Mouse (Mus musculus): ENCODE measurements around the gene Tmem206.

The Tmem206 gene

DNA sequence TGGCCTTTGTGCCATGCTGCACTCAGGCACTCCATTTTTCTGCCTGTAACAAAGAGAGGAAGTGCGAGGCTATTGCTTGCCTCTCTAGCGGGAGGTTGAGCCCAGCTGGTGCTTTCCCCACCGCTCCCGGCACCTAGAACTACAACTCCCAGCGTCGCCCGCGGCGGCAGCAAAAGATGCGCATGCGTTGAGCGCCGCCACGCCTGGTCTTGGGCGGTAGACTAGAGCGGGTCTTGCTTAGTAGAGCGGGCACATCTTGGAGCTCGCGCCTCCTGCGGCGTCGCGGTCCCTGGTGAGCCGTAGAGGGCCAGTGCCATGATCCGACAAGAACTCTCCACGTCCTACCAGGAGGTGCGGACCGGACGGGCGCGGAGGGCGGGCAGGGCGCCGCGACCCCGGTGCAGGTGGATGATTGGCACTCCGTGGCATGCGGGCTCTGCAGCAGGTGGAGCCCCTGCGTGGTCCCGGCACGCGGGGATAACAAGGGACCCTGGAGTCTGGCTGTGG lies at the start of gene Tmem206:
Gene Tmem206 (plus strand): TSS at position 187 of the 507 bp plus-strand sequence.
- DNase-seq (ENCODE audit: low read depth, low spot score): peak; percentile 94

DNA sequence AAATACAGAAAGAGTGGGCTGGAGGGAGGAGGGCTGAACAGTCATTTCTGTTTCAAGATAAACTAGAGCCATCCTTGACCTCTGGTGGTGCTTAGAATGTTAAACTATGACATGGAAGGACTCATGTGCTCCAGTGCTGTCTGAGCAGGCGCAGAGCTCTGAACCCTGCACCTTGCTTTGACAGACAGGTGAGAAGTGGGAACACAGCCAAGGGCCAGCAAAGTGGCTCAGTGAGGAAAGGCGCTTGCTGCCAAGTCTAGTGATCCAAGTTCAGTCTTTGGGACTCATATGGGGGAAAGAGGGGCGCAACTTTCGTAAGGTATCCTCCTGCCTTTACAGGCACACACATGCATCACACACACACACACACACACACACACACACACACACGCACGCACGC lies 49.5 kb upstream of the Tmem206 start:
- no peak for DNase-seq (ENCODE audit: low read depth, low spot score)

DNA sequence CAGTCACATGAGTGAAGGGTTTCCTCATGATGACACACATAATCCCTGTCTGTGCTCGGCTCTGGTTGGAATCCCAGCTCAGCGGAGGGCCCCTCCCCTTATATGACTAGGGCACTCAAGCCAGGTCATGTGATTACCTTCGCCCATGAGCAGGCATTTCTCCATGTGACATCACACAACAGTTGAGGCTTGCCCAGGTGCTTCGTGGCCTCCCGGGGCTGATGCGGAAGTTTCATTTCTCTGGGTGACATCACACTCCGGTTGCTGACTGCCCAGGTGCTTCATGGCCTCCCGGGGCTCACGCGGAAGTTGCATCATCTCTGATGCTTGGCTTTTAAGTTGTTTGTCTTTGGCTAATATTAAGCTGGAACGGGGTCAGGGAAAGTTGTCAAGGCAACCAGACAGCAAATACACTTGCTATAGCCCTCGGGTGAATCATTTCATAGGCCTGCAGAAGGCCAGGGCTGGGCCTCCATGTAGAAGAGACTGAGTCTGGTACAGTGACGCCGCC lies 48.1 kb upstream of the Tmem206 start:
- DNase-seq (ENCODE audit: low read depth, low spot score): no peak

DNA sequence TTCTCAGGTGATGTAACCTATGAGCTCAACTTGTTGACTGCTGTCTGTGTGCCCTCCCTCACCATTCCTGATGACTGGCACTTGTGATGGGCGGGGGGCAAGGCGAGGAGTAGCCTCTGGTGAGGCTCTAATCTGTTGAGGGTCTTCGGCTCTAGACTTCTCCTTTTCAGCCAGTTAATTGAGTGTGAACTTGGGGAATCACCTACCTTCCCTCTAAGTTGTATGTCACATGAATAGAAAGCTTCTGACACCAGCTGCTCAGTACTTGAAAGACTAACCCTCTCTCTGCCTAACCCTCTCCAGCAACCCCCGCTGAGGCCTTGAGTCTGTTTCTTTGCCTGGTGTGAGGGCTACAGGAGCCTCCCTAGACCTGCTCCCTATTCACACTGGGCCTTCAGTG lies 47.4 kb upstream of the Tmem206 start:
- no peak for DNase-seq (ENCODE audit: low read depth, low spot score)

DNA sequence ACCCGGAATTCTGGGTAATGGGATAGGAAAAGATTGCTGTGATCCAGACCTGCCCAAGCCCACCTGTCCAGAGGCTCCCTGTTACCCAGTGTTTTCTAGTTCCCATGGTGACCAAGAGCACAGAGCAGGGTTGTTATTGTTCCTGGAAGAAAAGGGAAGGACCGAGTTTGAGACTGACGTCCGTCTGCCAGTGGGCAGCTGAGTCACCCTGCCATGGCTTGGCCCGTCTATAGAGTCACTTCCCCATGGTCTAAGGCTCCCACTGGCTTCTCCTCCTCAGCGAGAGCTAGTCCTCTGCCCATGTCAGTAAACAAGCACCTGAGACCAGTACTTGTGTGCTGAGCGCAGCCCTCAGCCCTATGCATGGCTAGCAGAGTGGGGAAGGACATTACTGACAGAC lies 44.5 kb upstream of the Tmem206 start:
- no peak for DNase-seq (ENCODE audit: low read depth, low spot score)

DNA sequence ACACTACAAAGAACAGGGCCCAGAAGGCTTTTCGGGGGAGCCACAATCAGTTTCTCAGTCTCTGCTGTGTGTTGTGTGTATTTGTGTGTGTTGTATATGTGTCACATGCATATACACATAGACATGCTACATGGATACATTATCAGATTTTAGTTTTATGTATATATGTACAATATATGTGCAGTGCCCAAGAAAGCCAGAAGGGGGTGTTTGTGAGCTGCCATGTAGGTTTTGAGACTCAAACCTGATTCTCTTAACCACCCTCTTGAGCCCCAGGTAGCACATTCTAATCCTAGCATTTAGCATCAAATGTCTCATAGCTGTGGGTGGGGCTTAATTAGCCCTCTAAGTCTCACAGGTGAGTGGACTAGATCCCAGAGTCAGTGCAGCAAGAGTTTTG lies 43.4 kb upstream of the Tmem206 start:
- DNase-seq (ENCODE audit: low read depth, low spot score): no peak

DNA sequence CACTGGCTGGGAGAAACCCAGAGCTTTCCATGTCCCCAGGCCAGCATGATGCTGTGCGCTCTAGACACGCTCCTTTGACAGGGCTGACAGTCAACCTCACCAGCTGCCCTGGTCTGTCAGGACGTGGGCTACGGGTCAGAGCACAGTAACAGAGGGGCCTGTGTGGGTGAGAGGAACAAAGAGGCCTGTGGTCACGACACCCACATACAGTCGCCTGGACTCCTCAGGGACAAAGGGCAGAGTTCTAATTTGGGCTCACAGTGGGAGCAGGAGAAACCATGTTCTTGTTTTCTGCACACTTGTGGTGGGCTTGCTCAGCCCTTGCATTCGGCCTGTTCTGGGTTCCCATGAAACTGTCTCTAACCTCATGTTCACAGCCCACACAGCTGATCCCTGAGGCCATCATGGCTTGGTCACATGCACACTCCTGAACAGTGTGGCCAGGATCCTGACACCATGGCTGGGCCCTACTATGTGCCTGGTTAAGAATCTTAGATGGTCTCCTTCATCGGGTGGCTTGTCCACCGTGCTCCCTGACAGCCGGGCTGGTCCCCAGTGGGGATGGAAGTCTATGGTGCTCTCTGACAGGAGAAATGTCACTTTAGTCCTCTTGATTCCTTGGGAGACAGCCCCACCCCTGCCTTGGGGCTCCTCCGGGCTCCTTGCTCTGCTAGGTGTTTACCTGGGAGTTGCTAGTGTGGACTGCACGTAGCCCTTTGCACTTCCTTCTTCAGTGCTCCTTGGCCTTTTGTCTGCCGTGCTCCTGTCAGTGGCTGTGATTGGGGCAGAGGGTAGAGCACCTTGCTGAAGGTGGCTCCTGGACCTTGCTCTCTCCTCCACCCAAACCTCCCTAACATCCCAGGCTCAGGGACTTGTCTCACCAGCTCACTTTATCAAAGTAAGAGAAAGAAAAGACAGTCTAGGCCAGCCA lies 42.3 kb upstream of the Tmem206 start:
- DNase-seq (ENCODE audit: low read depth, low spot score): no peak

DNA sequence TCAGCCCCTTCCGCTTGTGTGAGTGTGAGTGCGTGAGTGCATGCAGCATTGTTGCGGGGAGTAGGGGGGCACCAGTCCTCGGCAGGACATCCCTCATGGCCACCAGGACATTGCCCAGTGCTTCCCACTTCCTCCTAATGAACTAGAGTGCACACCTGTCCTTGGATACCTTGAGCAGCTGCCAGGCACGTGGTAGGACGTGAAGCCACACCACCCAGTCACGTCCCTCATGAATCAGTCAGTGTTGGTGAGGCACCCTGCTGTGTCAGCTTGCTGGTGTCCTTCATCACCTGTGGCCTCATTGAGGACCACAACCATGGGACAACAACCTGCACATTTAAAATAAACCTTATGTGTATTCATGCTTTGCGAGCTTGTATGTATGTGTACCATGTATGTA lies 41.2 kb upstream of the Tmem206 start:
- DNase-seq (ENCODE audit: low read depth, low spot score): no peak

DNA sequence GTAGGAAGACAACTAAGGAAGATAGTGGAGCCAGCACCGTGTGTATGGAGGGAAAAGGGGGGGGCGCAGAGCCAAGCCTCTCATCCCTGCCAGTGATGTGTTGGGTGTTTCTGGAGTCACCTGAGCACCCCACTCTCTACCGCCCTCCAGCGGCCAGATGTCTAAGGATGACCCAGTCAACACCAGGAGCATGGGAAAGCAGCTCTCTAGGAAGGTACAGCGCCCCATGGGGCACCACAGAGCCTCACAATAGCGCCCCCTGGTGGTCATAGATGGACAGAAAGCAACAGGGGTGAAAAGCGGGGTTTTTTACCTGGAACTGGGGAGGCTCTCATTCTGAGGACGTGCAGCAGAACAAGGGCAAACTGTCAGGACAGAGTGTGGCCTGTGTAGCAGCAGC lies 37.0 kb upstream of the Tmem206 start:
- DNase-seq (ENCODE audit: low read depth, low spot score): no peak

DNA sequence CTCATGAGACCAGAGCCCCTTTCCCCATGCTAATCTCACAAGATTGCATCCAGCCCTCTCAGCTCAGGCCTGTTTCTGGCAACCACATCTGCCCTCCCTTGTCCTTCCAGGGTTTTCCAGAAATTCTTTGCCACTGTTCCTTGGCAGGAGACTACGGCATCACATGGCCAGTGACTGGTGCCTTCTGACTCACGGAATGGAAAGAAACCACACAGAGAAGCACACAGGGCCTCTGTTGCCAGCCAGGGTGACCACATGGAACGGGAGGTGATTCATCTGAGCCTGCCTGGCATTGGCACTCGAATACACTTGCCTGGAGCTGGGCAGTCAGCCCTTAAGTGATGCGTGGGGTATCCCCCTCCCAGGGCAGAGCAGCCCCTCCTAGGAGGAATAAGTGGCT lies 33.4 kb upstream of the Tmem206 start:
- DNase-seq (ENCODE audit: low read depth, low spot score): no peak

DNA sequence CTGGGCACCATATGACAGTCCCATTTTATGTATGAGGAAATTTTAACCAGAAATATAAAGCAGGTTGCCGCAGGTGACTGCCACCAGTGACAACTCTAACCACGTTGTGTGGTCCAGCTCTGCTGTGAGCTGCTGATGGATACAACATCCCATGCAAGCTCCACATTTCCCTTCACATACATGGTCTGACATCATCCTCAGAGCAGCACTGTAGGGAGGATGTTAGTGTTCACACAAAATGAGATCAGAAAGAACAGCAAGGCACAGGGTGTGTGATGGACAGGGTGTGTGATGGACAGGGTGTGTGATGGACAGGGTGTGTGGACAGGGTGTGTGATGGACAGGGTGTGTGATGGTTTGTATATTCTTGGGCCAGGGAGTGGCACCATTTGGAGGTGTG lies 32.7 kb upstream of the Tmem206 start:
- DNase-seq (ENCODE audit: low read depth, low spot score): no peak

DNA sequence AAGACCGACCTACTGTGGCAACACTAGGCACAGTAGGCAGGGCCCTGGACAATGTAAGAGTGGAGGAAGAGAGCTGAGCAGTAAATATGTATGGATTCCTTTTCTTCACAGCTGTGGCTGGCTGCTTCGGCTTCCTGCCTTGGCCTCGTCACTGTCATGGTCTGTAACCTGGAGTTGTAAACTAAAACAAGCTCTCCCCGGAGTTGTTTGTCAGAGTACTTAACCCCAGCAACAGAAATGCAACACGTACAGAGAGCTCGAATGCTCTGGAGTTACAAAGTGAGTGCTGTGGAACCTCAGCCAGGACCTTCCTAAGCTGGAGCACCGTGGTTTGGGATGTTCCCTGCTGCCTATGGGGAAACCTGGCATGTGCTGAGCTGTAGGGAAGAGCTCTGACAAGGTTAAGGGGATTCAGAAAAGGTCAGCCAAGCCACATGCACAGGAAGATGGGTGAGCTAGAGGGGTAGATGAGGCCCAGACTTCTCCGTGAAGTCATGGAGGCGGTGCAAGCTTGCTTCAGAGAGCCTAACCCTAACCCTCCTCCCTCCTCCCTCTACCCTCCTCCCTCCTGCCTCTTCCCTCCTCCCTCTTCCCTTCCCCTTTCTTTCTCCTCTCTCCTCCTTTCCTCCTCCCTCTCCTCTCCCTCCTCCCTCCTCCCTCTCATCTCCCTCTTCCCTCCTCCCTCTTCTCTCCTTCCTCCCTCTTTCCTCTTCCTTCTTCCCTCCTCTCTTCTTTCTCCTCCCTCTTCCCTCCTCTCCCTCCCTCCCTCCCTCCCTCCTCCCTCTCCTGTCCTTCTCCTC lies 31.5 kb upstream of the Tmem206 start:
- no peak for DNase-seq (ENCODE audit: low read depth, low spot score)

DNA sequence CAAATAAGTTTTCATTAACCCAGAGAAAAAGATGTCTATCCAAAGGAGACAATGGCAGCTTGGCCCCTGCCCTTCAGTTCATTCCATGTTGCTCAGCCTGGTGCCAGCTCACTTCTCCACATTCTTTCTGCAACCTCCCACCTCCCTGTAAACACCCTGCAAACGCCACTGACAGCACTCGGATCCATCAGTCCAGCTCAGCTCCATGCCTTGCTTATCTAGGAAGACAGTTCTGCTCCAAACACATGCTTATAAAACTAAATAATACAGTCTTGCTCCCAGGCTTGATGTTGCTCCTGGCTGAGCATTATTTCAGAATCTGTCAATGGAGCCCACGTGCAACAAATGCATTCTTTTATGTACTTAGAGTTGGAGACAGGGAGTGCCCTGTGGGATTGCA lies 29.9 kb upstream of the Tmem206 start:
- DNase-seq (ENCODE audit: low read depth, low spot score): no peak

DNA sequence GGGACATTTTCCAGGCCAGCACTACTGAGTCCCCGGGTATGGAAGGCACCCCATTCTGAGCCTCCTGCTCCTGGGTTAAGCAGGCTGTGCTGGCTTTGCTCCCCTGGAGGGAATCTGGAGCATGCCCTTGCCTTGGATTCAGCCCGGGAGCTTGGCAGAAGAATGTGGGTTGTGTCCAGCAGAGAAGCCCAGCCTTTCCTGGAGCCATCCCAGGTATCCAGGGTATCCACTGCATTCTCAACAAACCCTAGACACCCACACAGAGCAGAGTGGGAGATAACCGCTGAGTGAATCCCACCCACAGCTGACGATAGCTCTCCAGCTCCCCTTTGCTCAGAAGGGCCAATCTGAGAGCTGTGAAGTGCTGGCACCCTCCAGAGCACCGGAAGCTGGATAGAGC lies 29.3 kb upstream of the Tmem206 start:
- DNase-seq (ENCODE audit: low read depth, low spot score): no peak

DNA sequence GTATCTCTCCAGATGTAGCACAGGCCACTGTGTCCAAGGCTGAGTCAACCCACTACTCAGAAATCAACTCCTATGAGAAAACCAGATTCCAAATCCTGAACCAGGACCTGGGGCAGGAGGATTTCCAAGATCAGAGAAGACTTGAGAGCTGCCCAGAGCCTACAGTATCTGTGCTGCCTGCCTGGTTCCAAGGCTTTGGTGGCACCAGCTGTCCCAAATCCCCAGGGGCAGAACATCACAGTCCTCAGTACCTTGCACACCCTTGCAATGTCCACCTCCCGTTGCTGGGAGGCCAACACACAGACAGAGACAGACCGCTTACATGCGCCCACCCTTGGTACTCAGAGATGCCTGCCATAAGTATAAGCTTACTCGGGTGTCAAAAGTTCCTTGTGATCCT lies 27.4 kb upstream of the Tmem206 start:
- no peak for DNase-seq (ENCODE audit: low read depth, low spot score)

DNA sequence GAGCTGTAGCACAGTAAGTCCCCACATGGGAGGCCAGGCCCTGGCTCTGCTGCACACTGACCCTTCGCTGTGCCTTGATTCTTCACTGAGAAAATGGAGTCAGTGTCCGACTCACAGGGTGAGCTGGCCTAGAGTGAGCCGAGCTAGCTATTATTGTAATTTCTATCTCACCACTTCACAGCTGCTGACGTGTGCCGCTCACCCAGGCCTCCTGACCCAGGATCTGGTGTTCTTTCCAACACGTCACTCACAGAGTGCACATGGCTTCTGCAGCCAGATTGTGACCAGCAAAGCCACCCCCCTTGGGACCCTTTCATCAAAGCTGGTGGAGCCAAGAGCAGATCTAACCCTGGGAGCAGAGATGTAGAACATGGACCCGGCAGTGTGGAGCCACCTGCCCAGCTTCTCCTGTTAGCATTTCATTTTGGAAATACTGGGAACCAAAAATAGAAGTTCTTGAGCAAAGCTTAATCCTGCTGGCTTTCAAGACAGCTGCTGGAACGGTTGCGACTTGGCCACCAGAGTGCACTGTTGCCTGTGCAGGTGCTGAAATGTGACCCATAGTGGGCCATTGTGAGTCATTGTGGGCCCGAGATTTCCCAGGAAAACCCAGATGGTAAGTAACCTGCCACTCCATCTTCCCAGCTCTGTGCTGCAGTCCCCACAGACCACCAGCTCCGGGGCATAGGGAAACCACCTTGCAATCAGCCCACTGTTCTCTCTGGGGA lies 26.3 kb upstream of the Tmem206 start:
- no peak for DNase-seq (ENCODE audit: low read depth, low spot score)

DNA sequence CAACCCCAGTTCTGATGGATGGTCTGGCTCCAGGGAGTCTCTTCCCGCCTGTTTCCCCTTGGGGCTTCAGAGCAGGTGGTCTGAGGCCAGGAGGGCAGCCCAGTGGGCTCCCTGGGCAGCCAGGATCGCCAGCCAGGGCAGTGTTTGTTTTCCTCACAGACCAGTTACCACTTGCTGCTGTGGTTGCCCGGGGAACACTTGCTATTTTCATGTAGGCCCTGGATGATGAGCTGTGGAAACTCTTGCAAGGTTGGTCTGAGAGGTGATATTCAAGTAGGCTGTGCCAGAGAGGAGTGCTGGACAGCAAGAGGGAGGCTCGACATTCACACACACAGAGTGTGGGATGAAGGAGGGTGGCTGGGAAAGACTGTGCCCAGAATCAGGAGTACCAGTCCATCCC lies 23.8 kb upstream of the Tmem206 start:
- no peak for DNase-seq (ENCODE audit: low read depth, low spot score)

DNA sequence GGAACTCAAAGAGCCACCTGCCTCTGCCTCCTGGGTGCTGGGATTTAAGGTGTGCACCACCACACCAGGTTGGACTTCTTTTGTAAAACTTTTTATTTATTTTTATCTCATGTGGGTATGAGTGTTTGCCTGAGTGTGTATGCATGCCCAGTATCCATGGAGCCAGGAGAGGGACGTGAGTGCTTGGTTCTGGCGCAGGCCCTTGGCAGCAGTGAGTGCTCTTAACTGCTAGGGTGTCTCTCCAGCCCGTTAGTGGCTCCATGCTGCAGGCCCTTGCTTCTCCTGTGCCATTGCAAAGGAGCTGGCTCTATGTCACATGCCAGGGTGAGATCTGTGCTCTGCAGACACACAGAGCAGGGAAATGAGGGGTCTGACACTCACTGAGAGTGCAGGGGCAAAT lies 22.0 kb upstream of the Tmem206 start:
- no peak for DNase-seq (ENCODE audit: low read depth, low spot score)

DNA sequence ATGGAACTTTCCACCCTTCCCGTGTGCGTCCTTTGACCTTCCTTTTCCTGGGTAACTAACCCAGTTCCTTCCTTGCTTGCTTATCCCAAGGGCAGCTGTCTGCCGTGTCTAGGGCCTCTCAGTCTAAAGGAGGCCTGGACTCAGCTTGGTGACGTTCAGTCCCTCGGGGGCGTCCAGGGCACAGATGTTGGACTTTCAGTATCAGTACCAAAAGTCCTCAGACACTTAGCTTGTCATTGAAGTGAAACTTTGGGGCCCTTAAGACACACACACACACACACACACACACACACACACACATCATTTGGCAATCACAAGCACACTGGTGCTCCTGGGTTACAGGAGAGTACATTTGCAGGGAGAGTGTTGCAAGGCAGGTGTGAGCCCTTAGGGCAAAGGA lies 21.5 kb upstream of the Tmem206 start:
- no peak for DNase-seq (ENCODE audit: low read depth, low spot score)

DNA sequence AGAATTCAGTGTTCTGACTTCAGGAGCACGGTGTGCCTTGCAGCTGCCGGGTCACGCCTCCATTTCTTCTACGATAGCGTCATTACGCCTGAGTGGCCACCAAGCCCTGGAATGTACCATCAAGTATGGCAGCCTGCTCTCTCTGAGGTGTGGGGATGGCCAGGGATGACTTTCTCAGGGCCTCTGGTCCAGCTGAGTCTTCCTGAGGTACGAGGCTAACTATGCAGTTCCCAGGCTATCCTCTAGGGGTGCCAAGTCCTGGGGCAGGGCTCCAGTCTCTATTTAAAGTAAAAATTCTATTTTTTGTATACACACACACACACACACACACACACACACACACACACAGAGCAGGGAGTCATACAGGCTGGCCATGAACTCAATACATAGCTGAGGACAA lies 20.1 kb upstream of the Tmem206 start:
- DNase-seq (ENCODE audit: low read depth, low spot score): no peak

DNA sequence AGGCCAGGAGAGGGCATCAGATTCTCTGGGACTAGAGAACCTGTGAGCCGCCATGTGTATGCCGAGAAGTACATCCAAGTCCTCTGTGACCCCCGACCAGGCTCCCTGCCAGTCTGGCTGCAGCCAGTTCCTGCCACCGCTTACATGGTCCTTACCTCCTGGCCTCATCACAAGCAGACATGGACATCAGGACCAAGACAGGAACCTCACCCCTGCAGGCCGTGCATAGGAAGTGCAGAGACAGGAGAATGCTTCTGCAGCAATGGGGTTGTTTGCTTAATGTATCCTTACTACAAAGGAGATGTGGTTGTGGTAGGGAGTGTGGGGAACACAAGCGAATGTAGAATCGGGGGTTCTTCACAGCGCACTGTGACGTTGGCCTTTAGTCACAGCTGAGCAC lies 19.4 kb upstream of the Tmem206 start:
- no peak for DNase-seq (ENCODE audit: low read depth, low spot score)
